Mouse (Mus musculus) cerebellum, adult 18-20 months (tissue): ENCODE data around the gene Trim43a.
"Not testable (repeated sequence)": the region's sequence is repeated elsewhere in the genome, so short reads cannot be mapped to it uniquely, and the experiment has no call there.

Experiments used
- DNase-seq, 2 experiments: peaks; one replicate each; pipeline ENCODE4 v3.0.0; 2021

Trim43a gene

DNA sequence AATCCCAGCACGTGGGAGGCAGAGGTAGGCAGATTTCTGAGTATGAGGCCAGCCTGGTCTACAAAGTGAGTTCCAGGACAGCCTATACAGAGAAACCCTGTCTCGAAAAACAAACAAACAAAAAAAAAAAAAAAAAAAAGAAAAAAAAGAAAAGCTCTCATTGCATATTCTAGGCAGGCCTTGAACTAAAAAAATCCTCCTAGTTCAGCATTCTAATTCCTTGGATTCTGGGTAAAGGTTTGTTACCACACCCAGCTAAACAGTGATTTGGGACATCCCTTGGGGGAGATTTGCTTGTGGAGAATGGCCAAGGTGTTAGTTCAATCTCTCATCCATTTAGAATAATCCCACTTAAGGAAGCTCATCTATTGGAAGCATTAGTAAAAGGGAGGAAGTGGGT is at the start of gene Trim43a:
Gene Trim43a, plus strand, starts transcription at position 301 of the 400 bp plus-strand sequence.
- not testable (repeated sequence) for DNase-seq

DNA sequence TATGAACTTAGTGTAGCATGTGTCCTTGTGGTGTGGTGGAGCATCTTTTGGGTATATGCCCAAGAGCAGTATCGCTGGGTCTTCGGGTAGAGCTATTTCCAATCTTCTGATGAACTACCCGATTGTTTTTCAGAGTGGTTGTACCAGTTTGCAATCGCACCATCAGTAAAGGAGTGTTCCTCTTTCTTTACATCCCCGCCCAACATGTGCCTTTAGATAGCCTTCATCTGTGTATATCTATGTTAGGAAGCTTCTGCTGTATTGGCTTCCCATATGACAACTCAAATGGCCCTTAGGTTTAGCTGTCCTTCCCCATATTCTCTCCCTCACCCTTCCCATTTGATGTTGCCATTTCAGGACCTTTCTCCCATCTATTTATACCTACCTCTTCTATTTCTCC is 46.6 kb upstream of the Trim43a start:
- no peak for DNase-seq

DNA sequence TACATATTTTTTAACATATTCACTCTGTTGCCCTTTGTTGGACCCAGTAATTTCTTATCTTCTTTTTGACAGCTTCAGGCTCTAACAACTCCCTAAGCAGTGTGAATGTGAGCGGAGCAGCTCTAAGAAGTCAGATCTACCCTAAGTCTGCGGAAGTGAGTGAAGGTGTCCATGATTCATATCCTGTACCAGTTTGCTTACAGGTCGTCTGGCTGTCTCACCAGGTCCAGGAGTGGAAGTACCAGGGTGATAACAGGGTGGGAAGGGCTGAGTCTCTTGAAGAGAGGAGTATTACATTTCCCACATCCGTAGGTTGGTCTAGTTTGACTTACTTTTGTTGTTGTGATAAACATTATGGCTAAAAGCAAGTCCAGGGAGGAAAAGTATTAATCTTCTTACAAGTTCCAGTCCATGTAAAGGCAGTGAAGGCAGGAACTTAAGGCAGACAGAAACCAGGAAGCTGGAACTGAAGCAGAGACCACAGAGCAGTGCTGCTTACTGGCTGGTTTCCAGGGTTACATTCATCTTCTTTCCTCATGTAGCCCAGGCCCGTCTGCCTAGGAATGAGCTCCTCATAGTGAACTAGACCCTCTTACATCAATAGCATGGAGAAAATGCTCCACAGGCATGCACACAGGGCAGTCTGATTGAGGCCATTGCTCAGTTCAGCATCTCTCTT is 41.0 kb upstream of the Trim43a start:
- DNase-seq = no peak

DNA sequence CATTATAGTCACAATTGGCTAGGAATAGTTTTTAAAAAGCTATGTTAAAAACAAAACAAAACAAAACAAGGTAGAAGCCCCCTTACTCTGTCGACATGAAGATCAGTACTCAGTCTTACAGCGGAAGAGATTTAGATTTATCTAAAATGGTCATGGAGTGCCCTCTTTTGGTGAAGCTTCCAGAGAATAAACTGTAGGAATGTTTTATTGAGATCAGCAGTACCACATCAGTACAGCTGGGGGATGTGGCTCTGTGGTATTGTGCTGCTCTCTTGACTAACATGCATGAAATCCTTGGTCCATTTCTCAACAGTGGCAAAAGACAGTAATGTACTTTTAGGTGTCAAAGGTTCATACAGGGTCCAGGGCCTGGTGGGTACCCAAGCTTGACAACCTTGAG is 37.9 kb upstream of the Trim43a start:
- no peak for DNase-seq

DNA sequence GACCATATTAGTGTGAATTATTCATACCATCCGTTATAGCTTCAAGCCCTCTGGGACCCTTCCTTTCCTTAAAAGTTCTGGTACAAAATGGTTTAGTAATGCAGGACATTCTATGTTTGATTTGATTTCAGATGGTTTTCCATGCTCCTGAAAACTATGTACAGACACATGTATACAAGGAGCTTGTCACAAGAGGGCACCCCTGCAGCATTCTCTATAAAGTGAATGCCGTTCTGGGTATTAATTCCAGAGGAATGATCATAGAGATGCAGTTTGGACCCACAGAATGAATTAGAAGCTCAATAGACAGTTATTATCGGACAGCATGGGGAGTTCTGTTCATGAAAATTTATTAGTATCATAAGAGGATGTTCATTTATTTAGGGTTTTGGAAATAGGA is 35.2 kb upstream of the Trim43a start:
- DNase-seq = peak in 1 of 2 experiments; percentile 29

DNA sequence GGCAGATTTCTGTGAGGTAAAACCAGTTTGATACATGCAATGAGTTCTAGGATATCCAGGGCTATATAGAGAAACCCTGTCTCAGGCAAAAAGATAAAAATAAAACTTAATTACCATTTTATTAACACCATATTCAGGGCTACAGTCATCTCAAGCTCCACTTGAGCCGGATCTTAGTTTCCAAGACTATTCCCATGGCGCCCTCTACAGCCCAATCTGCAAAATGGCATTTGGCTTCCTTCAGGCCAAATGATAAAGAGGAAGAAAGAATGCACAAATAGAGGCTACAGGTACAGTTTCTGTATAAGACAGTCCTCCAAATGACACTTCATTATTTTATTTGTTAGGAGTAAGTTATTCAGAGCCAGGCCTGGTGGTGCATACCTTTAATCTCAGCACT is 34.5 kb upstream of the Trim43a start:
- peak; percentile 63 to 71 for DNase-seq

DNA sequence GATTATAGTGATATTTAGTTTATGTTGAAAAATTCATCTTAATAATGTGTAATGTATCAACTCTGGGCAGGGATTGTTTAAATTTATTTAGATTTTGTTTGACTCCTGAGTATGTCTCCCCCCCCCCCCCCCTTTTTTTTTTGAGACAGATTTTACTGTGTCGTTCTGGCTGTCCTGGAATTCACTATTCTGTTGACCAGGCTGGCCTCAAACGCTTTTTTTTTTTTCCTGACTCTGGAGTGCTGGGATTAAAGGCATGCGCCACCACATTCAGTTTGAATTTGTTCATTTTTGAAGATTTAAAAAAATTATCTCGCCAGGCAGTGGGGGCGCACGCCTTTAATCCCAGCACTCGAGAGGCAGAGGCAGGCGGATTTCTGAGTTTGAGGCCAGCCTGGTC is 34.0 kb upstream of the Trim43a start:
- no peak for DNase-seq

DNA sequence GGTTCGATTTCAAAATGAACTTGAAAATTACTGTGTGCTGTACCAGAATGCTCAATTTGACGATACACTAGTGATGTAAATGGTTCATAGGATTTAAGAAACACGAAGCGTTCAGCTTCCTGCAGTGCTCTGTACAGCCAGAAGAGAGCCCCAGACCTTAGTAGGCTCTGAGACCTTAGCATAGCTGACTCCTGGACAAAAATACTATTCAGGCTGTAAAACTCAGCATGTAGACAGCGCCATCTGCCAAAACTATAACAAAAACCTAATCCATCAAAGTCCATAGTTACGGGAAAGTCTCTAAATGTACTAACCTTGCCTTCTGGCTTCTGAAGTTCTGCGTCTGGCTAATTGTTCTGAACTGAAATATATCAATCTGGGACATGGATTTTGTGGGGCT is 33.4 kb upstream of the Trim43a start:
- DNase-seq = peak; percentile 38 to 39

DNA sequence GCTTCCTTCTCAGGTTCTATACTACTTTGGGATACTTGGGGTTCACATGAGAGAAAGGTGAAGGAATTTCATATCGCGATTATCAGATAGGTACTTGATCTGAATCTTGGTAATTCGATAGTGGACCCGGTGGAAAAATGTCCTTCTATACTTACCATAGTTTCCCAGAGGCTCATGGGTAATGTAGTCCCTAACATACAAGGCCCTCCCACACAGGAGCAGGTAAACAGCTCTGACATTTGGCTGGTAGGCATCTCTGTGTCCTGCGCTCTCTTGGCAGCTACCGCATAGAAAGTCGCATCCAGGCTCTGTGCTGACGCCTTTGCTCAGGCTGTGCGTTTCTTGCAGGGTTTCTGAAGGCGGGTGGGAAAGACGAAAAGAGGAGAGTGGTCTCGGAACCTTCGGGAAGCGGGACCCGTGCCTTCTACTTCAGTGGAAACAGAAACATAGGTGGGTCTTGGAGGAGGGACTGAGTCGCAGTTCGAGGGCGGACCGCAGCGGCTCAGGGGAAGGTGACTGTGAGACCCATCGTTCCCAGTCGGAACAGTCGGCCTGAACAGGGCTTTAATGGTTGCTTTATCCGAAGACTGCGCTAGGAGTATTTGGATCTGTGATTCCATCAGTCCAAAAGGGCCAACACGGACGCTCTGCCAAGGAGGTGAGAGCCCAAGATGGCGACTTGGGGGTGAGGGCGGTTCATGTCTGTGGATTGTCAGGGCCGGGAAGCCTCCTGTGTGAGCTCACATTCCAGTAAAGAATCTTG is 32.7 kb upstream of the Trim43a start, which contains the start of gene Zfp949:
Gene Zfp949, plus strand, starts transcription at position 170 of the 763 bp plus-strand sequence.
- DNase-seq = peak; percentile 85 to 87

DNA sequence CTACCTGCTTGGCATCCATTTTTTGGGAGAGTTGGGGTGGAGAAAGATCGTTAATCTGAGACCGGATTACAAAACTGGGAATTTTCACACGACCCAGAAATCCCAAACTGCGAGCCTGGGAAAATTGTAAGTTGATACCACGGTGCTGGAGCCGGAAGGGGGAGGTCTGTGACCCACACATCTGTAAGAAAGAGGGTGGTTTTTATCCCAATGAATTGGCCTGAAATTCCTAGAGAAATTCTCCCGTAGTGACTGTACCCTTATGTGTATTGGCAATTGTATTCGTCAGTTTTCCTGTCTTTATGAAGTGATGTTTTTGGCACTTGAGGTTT is 32.1 kb upstream of the Trim43a start:
- no peak for DNase-seq

DNA sequence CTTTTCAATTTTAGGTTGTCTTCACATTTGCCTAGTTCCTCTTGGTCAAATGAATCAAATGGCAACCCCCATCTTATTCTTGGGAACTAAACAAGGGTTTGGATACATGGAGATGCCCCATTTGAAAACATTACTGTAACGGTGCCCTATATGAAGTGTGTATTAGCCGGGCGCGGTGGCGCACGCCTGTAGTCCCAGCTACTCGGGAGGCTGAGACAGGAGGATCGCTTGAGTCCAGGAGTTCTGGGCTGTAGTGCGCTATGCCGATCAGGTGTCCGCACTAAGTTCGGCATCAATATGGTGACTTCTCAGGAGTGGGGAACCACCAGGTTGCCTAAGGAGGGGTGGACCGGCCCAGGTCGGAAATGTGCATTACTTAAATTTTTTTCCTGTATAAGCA is 27.6 kb upstream of the Trim43a start:
- DNase-seq = no peak

DNA sequence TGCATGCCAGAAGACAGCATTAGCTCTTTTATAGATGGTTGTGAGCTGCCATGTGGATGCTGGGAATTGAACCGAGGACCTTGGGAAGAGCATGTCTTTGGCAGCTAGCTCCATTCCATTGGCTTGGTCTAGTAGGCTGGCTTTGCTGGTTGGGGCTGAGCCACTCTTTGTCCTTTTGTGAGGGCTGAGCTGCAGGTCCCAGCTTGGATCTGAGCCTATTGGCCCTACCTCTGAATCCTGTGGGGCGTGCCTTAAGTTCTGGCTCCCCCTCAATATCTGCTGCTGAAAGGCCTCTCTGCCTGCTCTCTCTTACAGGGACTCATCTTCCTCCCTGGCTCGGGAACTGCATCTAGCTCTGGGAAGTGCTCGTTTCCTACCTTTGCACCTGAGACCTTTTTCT is 22.5 kb upstream of the Trim43a start:
- DNase-seq = peak in 1 of 2 experiments; percentile 32

DNA sequence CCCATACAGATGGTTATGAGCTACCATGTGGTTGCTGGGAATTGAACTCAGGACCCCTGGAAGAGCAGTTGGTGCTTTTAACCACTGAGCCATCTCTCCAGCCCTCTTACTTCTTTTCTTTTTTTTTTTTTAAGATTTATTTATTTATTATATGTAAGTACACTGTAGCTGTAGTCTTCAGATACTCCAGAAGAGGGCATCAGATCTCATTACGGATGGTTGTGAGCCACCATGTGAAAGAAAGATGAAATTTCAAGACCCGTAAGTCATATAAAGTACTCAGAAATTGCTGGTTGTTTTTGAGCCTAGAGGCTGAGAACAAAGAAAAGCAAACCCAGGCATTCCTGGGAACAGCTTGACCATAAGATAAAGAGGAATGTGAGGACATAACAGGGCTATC is 19.2 kb upstream of the Trim43a start:
- not testable (repeated sequence) for DNase-seq

DNA sequence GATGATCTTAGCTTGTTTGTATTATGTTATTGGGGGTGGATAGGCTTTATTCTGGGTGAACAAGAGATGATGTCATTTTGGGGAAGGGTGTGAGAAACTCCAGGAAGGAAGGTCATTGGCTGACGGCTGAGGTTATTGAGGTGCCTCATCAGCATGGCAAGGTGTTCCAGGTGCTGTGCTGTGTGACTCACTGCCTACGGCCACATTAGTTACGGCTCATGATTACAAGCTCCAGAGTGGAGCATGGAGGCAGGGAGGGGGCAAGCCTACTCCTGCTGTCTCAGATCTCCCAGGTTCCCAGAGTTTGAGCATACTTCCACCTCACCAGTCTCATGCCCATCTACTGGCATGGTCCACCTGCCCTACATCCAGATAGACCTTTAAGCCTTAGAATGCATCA is 10.2 kb upstream of the Trim43a start:
- not testable (repeated sequence) for DNase-seq

DNA sequence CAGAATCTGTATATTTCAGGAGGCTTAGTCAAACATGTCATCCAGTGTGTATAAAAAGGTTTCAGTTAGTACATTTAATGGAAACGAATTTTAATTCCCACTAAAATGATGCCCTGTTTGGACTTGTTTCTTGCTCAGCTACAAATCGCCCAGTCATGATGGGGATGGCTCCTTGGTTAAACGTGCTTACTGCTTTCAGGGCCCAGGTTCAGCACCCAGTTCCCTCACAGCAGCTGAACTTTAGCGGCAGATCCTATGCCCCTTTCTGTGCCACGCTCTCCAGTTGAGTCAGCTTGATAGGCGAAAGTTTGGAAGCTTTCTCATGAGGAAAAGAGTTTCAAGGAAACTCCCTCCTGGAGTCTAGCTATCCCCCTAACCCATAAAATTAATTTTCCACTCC is 13.0 kb downstream of the Trim43a start:
- DNase-seq = not testable (repeated sequence)

DNA sequence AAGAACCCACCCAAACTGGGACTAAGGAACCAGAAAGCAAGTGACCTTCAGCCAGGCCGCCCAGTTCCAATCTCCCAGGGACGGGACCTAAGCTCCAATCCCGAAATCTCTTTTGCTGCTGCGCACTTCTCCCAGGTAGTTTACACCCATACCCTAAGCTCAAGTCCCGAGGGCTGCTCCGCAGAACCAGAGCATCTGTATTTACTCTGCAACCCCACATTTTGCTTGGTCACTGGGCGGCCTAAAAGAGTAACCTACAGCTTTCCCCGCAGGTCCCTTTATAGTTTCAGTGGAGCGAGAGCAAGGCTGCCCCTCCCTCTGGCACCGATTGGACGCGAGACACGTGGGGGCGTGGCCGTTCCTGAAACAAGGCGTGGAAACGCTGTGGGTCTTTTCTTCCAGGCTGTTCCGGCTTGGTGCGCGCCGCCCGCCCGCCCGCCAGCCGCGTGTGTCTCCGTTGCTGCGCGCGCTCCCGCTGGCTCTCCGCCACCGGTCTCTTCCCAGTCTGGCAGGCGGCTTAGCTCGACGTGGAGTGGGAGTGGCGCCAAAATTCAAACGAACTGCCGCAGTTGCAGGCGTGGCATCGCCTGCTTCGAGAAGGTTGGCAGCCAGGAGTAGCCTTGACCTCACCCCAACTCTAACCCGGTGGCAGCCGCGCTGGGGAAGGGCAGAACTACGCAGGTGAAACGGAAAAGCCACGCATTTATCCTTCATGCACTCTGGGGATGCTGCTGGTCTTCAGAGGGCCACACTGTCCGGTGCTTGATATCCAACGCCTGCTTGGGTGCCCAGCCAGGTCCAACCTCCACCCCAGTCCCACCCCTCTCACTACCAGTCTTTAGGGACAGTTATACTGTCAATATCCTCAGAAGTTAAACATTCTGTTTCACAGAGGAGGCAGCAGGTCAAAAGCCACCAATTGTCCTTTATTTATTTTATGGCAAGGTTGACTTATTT is 18.8 kb downstream of the Trim43a start:
- DNase-seq = peak; percentile 97 to 99

DNA sequence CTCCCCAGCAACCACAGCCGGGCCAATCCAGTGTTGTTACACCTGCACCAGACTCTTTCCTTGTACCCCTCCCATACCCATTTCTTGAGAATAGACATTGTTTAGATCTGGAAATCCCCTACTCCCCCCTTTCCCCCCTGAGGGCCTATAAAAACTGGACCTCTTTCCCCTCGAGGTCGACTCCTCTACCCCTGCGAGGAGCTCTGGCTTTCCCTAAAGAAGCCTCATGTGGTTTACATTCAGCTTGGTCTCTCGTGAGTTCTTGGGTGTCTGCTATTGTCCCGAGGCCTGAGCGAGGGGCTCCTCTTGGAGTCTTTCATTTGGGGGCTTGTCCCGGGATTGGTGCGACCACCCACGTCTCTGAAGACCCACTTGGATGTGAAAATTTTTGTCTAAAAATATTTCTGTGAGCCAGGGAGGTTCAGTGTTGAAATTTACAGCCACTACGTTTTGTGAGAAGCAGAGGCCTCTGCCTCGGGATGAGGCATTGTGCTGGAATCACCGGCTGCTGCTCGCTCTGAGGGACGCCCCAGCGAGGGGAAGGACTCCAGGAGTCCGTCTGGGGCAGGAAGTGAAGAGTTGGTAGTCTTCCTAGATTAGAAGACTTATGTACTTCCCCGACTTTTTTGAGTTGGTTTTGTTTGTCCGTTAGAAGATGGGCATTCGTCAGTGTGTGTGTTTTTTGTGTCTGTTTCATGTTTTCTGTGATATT is 45.3 kb downstream of the Trim43a start:
- not testable (repeated sequence) for DNase-seq

DNA sequence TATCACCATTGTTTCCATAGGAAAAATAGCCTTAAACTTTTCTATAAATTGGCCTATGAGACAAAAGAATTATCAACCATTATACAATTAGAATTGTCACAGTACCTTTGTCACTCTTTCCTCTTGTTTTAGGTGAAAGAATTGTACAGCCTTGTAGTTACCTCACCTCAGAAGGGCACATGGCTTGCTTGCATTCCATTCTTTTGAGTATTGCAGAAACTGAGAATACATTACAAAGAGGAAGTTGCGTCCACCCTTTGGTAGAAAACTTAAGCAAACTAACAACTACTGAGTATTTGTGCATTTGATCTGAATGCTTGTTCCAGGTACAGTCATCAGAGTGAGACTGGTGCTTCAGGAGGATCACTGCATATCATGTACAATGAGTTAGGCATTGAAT is 57.4 kb downstream of the Trim43a start:
- DNase-seq = not testable (repeated sequence)
